Mouse (Mus musculus): ENCODE data around the gene Armc2.

Gene Armc2

GRCm38 (mm10) chr10:42018016-42018949 lies at the start of gene Armc2:
TSS of gene Armc2 (minus strand) at chr10:42018442.
- peak; percentile 50 to 67 for DNase-seq (ENCODE audit: low spot score in 2 of 2)

DNA sequence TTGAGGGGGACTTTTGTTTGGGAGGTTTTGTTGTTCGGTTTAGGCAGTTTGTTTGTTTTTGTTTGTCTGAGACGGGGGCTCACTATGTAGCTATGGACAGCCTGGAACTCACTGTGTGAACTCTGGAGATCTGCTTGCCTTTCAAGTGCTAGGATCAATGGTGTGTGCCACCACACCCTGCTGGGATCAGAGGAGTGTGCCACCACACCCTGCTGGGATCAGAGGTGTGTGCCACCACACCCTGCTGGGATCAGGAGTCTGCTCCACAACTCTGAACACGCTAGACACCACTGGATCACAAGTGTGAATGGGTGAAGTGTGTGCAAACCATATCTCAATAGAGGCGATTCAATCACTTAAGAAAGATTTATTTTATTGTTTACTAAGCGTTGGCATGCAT lies 46.2 kb upstream of the Armc2 start:
- DNase-seq (ENCODE audit: low spot score in 2 of 2) = no peak

DNA sequence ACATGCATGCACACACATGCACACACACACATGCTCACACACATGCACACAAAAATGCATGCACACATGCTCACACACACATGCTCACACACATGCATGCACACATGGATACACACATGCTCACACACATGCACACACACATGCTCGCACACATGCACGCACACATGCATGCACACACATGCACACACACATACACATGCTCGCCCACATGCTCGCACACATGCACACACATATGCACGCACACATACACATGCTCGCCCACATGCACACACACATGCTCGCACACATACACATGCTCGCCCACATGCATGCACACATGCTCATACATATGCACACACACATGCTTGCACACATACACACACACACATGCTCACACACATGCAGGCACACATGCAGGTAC lies 41.3 kb upstream of the Armc2 start:
- DNase-seq (ENCODE audit: low spot score in 2 of 2) = no peak

DNA sequence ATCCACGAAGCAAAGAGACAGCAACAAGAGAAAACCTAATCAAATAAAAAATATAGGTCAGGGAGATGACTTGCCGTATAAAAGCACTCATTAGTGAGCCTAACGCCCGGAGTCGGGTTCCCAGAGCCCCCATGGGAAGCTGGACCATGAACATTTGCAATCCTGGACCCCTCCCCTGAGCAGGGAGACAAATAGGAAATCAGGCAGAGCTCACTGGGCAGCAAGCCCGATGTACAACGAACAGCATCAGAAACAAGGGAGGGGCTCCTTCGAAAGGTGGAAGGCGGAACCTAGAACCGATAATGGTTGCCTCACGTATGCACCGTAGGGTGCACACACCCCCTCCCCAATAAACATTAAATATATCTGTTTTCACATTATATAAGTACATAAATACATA lies 39.5 kb upstream of the Armc2 start:
- DNase-seq (ENCODE audit: low spot score in 2 of 2) = no peak

GRCm38 (mm10) chr10:42057231-42057601 lies 39.0 kb upstream of the Armc2 start:
- no peak for DNase-seq (ENCODE audit: low spot score in 2 of 2)

GRCm38 (mm10) chr10:42056486-42057230 lies 38.4 kb upstream of the Armc2 start:
- no peak for DNase-seq (ENCODE audit: low spot score in 2 of 2)

DNA sequence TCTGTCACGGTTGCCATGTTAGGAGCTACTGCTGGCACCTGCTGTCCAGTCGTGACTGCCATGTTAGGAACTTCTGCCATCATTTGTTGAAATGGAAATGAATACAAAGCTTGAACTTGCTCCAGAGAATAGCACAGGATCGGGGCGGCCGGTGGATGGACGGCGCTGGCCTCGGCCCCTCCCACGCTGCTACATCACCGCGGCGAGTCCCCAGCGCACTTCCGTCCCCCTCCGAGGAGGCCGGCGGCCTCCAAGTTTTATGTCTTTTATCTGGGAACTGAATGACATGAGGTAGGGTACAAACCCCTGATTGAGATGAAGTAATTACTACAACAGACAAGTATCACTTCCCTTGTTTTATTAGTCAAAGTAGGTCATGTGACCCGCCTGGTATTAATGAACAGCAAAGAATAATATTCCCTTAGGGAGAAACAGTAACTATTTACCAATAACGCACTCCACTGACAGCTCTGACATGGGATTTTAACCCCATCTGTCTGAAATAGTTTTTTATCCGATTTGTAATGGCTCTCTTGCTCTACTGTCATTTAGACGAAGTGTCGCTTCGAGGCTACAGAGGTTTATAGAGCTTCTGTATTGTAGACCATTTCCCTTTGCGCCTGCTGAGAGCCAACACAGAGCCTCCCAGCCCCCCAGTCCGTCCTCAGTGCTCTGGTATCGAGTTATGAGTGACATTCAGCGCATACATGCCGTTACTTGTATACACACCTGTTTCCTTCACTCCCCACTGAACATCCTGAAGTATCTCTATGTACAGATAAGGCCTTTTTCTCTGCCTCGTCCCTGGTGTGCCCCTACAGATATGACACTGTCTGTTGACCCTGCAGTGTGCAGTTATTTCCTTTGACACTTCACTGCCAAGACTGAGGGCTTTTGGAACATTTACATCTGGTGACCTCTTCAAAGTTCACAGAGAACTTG lies 37.3 kb upstream of the Armc2 start:
- DNase-seq (ENCODE audit: low spot score in 2 of 2) = no peak

DNA sequence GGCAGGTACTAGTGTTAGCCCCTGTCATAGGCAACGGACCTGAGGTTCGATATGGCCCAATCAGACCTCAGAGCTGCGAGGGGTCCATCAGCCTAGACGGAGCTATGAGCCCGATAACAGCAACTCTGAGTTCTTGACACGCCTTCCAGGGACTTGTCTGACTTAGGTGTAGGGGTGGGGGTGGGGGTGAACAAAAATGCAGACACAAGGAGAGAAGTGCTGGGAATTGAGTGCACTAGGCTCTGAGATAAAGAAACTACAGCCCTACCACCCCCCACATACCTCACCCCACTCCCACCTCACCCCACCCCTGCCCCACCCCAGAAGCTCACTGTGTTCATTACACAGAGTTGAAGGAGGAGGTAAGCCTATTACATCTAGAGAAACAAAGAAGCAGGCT lies 32.8 kb upstream of the Armc2 start:
- no peak for DNase-seq (ENCODE audit: low spot score in 2 of 2)

- DNase-seq (ENCODE audit: low spot score in 2 of 2) = no peak
These were observed 30.4 kb upstream of the Armc2 start for GRCm38 (mm10) chr10:42048648-42049047.

DNA sequence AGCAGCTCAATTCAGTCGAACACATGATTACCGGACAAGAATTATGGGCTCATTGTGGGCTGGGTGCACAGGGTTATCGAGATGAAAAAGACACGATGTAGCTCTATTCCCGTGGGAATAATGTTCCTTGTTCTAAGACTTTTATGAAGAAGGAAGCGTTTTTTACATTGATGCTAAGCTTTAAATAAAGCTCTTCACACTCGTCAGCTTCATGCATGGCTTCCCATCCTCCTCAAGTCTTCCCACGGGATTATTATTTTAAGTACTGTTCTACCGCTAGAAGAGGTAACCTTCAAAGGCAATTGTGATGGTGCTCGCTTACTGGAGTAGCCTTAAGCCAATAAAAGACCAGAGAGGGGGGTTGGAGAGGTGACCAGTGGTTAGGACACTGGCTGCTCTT lies 26.3 kb upstream of the Armc2 start:
- no peak for DNase-seq (ENCODE audit: low spot score in 2 of 2)

DNA sequence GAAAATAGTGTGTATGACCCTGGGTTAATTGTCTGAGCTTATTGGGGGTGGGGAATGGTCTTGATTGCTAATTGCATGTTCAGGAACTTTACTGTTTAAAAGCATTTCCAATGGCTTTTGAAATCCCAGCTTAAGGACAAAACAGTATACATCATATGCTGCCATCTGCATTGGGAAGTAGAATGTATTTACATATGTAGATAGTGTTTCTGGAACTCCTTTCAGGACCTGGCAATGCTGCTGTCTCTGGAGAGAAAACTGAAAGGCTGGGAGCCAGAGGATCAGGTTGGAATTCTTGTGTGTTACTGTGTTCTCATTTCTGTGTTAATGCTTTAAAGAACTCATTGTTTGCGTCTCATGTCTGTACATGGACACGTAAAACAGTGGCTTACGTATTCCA lies 25.1 kb upstream of the Armc2 start:
- no peak for DNase-seq (ENCODE audit: low spot score in 2 of 2)

DNA sequence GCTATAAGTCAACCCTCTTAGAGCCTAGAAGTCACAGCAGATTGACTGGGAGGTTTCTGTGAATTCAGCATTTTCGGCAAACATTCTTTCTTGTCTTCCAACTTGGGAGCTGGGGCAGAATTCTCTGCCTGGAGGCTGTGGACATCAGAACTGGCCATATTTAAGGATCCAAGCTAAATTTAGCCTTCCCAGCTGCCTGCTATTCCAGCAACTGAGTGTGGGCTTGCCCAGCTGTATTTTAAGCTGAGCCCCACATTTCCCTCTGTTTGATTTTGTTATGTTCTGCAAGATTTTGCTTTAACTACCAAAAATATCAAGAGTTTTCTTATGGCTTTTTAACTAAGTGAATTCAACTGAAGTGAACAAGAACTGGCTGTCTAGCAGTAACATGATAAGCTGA lies 24.6 kb upstream of the Armc2 start:
- DNase-seq (ENCODE audit: low spot score in 2 of 2) = no peak

- no peak for DNase-seq (ENCODE audit: low spot score in 2 of 2)
These were observed 23.8 kb upstream of the Armc2 start for GRCm38 (mm10) chr10:42042087-42042486.

DNA sequence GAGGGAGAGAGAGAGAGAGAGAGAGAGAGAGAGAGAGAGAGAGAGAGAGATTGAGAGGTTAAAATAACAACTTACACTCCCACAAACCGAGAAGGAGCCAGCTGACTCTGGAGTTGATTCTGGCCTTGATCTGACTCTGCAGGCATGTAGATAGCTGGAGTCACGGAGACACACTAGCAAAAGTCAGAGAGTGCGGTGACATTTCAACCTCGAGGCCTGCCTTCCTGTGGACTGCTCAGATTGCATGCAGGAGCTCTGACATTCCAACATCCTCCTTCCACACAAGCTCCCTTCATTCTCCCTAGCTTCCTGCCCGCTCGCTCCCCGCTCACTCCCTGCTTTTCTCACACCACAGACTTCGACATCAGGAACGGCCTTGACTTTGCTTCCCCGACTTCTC lies 20.3 kb upstream of the Armc2 start:
- no peak for DNase-seq (ENCODE audit: low spot score in 2 of 2)

GRCm38 (mm10) chr10:42037301-42037870 lies 19.1 kb upstream of the Armc2 start:
- no peak for DNase-seq (ENCODE audit: low spot score in 2 of 2)

GRCm38 (mm10) chr10:42036846-42037245 lies 18.6 kb upstream of the Armc2 start:
- DNase-seq (ENCODE audit: low spot score in 2 of 2) = no peak

- no peak for DNase-seq (ENCODE audit: low spot score in 2 of 2)
These were observed 15.3 kb upstream of the Armc2 start for GRCm38 (mm10) chr10:42033571-42033970.

DNA sequence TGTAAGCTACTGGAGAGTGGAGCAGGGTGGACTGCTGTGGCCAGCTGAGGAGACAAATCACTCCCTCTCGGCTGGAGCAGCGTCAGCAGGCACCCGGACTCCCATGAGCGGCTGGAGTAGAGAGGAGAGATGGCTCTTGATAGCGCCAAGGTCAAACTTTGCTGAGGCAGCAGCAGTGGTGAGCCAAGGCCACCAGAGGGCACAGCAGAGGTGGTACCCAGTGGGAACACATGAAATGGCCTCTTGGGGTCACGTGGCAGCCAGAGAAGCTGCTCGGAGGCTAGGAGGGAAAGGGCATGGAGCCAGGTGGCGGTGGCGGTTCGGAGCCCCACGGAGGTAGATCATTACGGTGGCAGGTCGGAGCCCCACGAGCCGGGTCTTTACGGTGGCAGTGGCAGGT lies 12.8 kb upstream of the Armc2 start:
- peak; percentile 74 to 78 for DNase-seq (ENCODE audit: low spot score in 2 of 2)

DNA sequence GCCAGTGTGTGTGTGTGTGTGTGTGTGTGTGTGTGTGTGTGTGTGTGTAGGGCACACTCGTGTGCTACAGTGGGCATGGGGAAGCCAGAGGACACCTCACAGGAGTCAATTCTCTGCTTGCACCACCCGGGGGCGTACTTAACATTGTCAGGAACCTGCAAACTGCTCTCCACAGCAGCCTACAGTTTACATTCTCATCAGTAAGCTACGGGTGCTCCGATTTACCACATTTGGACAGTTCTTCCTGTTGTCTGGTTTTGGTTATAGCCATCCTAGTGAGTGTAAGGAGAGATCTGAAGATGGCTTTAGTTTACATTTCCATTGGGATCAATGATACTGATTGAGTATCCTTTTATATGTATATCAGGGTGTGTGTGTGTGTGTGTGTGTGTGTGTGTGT lies 11.3 kb upstream of the Armc2 start:
- no peak for DNase-seq (ENCODE audit: low spot score in 2 of 2)

- DNase-seq (ENCODE audit: low spot score in 2 of 2) = no peak
These were observed 9.1 kb upstream of the Armc2 start for GRCm38 (mm10) chr10:42027337-42027736.

DNA sequence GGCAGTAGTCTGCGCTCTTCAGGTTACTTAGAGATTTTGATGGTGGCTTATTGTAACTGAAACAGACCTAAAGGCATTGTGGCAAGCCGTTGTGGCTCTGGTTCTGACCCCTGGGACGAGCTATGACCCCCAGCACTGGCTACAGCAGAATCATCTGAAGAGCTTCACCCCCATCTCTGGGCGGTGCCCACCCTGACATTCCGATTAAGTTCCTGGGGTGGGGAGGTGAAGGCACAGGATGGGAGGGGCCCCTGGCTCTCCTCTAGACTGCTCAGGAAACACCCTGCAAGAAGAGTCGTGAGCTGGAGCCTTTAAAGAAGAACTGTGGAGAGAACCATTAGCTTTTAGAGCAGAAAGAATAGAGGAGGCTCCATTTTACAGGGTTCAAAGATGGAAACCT lies 6.2 kb upstream of the Armc2 start:
- no peak for DNase-seq (ENCODE audit: low spot score in 2 of 2)

- DNase-seq (ENCODE audit: low spot score in 2 of 2) = no peak
These were observed 3.3 kb upstream of the Armc2 start for GRCm38 (mm10) chr10:42021536-42021935.
